Mouse (Mus musculus): ENCODE data around the gene Cbl. TPM values are rescaled to one million over a fixed set of nuclear protein-coding genes. Genes with fewer than 3 reads are reported as not detected.
A peak's percentile ranks its signal among the peaks of the same experiment; 100 is the strongest.

Gene Cbl
- total and polyA plus RNA-seq, 3 experiments = 20.3 to 137 (median 25.5) TPM

DNA sequence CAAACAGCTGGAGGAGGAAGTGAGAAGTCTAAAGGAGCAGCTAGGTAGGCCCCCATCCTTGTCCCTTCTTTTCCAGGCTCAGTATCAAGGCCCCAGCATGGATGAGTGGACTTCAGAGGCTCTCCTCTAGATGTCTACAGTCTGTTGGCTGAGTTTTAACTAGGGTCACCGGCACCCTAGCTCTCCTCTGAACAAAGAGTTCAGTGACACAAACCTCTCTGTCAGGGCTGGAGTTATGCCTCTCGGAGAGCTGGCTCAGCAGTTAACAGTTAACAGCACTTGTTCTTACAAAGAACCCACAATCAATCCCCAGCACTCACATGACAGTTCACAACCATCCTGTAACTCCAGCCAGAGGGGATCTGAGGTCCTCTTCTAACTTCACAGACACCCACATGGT, 9.8 kb upstream of the Cbl start:
- no peak for DNase-seq (ENCODE audit: low spot score)
- no peak for TF ChIP-seq POLR2AphosphoS5 (IDR thresholded peaks at IDR 0.05; ENCODE audit: insufficient replicate concordance, low read depth, low read length)

DNA sequence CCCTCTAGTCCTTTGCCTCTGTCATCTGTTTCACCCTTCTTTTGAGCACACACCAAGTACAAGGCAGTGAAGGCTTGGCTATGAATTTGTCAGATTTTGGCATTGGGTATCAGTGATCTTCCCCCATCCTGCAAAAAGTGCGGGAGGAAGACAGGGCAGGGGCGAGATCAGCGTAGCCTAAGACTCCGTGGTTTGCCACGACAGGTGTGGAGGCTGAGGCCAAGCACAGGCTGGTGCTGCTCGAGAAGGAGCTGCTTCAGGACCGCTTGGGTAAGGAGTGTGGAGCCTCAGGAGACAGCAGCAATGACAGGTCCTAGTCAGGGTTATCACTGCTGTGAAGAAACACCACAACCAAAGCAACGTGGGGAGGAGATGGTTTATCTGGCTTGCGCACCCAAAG, 7.6 kb upstream of the Cbl start:
- ATAC-seq (ENCODE audit: extremely low read depth, insufficient number of reproducible peaks, low FRiP score, poor library complexity, severe bottlenecking) = no peak
- peaks cover 40% of the 10 kb centered on the region for H3K27me3 ChIP-seq (ENCODE audit: insufficient read depth, low read length)
- no peaks in the 10 kb centered on the region for H3K36me3 ChIP-seq (replicated peaks)
- H3K9me3 ChIP-seq (replicated peaks) = no peaks in the 10 kb centered on the region
- H3K4me3 ChIP-seq (ENCODE audit: low read depth, low read length) = no peak overlapping the region
- no peak for TF ChIP-seq GATA1 (IDR thresholded peaks at IDR 0.05; ENCODE audit: borderline replicate concordance, low read length)
- no peak for TF ChIP-seq GATA2 (IDR thresholded peaks at IDR 0.05; ENCODE audit: borderline replicate concordance, low read depth, low read length)
- no peak for TF ChIP-seq TAL1 (conservative IDR thresholded peaks at IDR 0.05; ENCODE audit: low read depth, low read length)
- TF ChIP-seq CTCF (IDR thresholded peaks at IDR 0.05; ENCODE audit: low read depth, low read length) = no peak
- no peak for TF ChIP-seq POLR2AphosphoS5 (IDR thresholded peaks at IDR 0.05; ENCODE audit: insufficient replicate concordance, low read depth, low read length)
- H3K4me1 ChIP-seq (ENCODE audit: insufficient read depth, low read depth, low read length) = peaks cover 19% of the 10 kb centered on the region
- DNase-seq (ENCODE audit: low spot score) = no peak

More for the DNA sequence above, 9.8 kb upstream of the Cbl start:
- ATAC-seq (ENCODE audit: extremely low read depth, insufficient number of reproducible peaks, low FRiP score, poor library complexity, severe bottlenecking) = no peak
- Histone ChIP-seq H3K4me1 (ENCODE audit: insufficient read depth, low read depth, low read length) (peaks cover 13% of the 10 kb centered on the region), H3K36me3 (replicated peaks) (no peaks in the 10 kb centered on the region), H3K4me3 (ENCODE audit: low read depth, low read length) (no peak overlapping the region), H3K27me3 (ENCODE audit: insufficient read depth, low read length) (peaks cover 60% of the 10 kb centered on the region), H3K9me3 (replicated peaks) (no peaks in the 10 kb centered on the region)

DNA sequence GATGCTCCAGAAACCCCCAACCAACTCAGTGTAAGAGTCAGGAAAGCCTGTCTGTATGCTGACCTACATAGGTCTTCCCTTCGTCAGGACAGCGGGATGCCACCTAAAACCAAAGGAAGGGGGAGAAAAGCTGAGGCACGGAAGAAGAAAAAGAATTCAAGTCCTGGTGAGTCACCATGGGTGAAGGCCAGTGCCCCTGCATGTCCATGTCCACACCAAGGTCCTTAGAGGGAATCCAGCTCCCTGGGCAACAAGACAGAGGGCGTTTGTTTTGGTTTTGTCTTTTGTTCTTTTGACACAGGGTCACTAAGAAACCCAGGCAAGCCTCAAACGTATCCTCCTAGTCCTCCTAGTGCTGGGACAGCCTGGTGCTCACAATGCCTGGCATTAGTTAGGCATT, 7.1 kb upstream of the Cbl start:
- TF ChIP-seq GATA1 (IDR thresholded peaks at IDR 0.05; ENCODE audit: borderline replicate concordance, low read length) (no peak), POLR2AphosphoS5 (IDR thresholded peaks at IDR 0.05; ENCODE audit: insufficient replicate concordance, low read depth, low read length) (no peak), CTCF (IDR thresholded peaks at IDR 0.05; ENCODE audit: low read depth, low read length) (no peak), TAL1 (conservative IDR thresholded peaks at IDR 0.05; ENCODE audit: low read depth, low read length) (no peak), GATA2 (IDR thresholded peaks at IDR 0.05; ENCODE audit: borderline replicate concordance, low read depth, low read length) (no peak)
- Histone ChIP-seq H3K4me3 (ENCODE audit: low read depth, low read length) (no peak overlapping the region), H3K36me3 (replicated peaks) (no peaks in the 10 kb centered on the region), H3K9me3 (replicated peaks) (no peaks in the 10 kb centered on the region), H3K27me3 (ENCODE audit: insufficient read depth, low read length) (peaks cover 35% of the 10 kb centered on the region), H3K4me1 (ENCODE audit: insufficient read depth, low read depth, low read length) (peaks cover 21% of the 10 kb centered on the region)
- DNase-seq (ENCODE audit: low spot score) = no peak
- no peak for ATAC-seq (ENCODE audit: extremely low read depth, insufficient number of reproducible peaks, low FRiP score, poor library complexity, severe bottlenecking)

DNA sequence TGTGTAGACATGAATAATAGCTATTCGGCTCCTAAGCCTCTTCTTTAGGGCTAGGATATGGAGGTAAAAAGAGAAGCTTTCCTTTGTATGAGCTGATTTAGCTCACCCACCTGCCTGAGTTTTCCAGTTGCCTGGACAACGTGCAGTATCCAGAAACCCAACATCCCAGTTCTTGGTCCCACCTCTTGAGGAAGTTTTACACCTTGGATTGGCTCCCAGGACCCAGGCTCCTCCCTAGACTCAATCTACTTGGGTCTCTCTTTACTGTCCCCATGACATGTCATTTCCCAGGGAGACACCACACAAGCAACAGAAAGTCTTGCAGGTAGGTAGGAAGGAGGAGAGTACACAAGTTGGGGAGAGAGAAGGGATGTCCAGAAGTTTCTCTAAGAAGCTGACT, 6.5 kb upstream of the Cbl start, which contains the start of gene Ccdc153:
Gene Ccdc153, plus strand, starts transcription at position 278 of the 400 bp plus-strand sequence.
- Histone ChIP-seq H3K4me1 (ENCODE audit: insufficient read depth, low read depth, low read length) (peaks cover 24% of the 10 kb centered on the region), H3K36me3 (replicated peaks) (no peaks in the 10 kb centered on the region), H3K9me3 (replicated peaks) (no peaks in the 10 kb centered on the region), H3K27me3 (ENCODE audit: insufficient read depth, low read length) (peaks cover 31% of the 10 kb centered on the region), H3K4me3 (ENCODE audit: low read depth, low read length) (no peak within 1 kb of the TSS)
- TF ChIP-seq TAL1 (conservative IDR thresholded peaks at IDR 0.05; ENCODE audit: low read depth, low read length) = no peak
- TF ChIP-seq GATA2 (IDR thresholded peaks at IDR 0.05; ENCODE audit: borderline replicate concordance, low read depth, low read length) = no peak
- TF ChIP-seq CTCF (IDR thresholded peaks at IDR 0.05; ENCODE audit: low read depth, low read length) = no peak
- TF ChIP-seq GATA1 (IDR thresholded peaks at IDR 0.05; ENCODE audit: borderline replicate concordance, low read length) = no peak
- TF ChIP-seq POLR2AphosphoS5 (IDR thresholded peaks at IDR 0.05; ENCODE audit: insufficient replicate concordance, low read depth, low read length) = no peak
- ATAC-seq (ENCODE audit: extremely low read depth, insufficient number of reproducible peaks, low FRiP score, poor library complexity, severe bottlenecking) (no peak), DNase-seq (ENCODE audit: low spot score) (no peak)

DNA sequence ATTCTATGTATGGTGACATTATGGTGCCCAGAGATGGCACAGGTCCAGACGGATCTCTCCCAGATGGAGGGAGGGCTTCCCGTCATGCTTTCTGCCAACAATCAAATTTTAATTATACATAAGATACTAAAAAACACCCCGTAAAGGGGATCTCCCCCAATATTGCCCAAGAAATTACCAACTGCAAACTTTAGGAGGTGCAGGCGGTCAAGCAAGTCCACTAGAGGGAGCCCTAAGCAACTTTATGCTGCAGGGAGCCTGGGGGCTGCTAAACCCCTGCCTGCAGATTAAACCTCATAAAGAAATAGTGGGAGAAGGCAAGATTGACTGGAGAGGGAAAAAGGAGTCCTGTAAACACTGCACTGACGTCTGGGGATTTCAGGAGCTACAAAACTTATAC, 5.6 kb upstream of the Cbl start:
- H3K4me3 ChIP-seq (ENCODE audit: low read depth, low read length) = no peak overlapping the region
- peaks cover 31% of the 10 kb centered on the region for H3K27me3 ChIP-seq (ENCODE audit: insufficient read depth, low read length)
- TF ChIP-seq CTCF (IDR thresholded peaks at IDR 0.05; ENCODE audit: low read depth, low read length) (peak; percentile 51; the same call in 1 of the 2 replicates), TAL1 (conservative IDR thresholded peaks at IDR 0.05; ENCODE audit: low read depth, low read length) (no peak)
- no peaks in the 10 kb centered on the region for H3K9me3 ChIP-seq (replicated peaks)
- H3K36me3 ChIP-seq (replicated peaks) = no peaks in the 10 kb centered on the region
- H3K4me1 ChIP-seq (ENCODE audit: insufficient read depth, low read depth, low read length) = peaks cover 25% of the 10 kb centered on the region
- DNase-seq (ENCODE audit: low spot score) = peak; percentile 43
- ATAC-seq (ENCODE audit: extremely low read depth, insufficient number of reproducible peaks, low FRiP score, poor library complexity, severe bottlenecking) = no peak

DNA sequence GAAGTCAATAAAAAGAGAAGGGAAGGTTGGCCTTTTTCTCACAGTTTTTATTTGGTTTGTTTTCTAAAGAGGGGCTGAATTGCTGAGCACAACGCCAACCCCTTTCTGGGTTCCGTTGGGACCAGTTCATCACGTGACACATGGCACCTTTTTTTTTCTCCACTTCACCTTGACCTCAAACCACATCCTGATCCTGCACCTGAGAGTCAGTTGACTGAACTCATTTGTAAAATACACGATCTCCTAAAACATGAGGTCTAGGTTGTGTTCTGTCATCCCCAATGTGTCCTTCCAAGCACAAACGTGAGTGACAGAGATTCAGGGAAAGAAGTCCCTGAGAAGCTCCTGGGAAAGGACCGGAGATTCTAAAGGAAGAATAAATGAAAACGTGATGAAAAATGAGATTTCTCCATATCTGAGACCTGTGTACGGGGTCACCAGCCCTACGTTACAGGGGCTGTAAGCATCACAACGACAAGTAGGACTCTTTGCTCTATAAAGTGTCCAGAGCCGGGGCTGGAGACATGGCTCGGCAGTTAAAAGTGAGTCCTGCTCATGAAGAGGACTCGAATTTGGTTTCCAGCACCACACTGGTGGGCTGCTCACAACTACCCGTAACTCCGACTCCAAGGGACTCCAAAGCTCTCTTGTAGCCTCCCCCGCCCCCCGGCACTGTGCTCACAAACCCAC, 4.8 kb upstream of the Cbl start:
- ATAC-seq (ENCODE audit: extremely low read depth, insufficient number of reproducible peaks, low FRiP score, poor library complexity, severe bottlenecking) (no peak), DNase-seq (ENCODE audit: low spot score) (no peak)
- Histone ChIP-seq H3K4me1 (ENCODE audit: insufficient read depth, low read depth, low read length) (peaks cover 26% of the 10 kb centered on the region), H3K4me3 (ENCODE audit: low read depth, low read length) (no peak overlapping the region), H3K9me3 (replicated peaks) (no peaks in the 10 kb centered on the region), H3K27me3 (ENCODE audit: insufficient read depth, low read length) (peaks cover 31% of the 10 kb centered on the region), H3K36me3 (replicated peaks) (no peaks in the 10 kb centered on the region)
- TF ChIP-seq CTCF (IDR thresholded peaks at IDR 0.05; ENCODE audit: low read depth, low read length) (no peak), GATA1 (IDR thresholded peaks at IDR 0.05; ENCODE audit: borderline replicate concordance, low read length) (no peak), POLR2AphosphoS5 (IDR thresholded peaks at IDR 0.05; ENCODE audit: insufficient replicate concordance, low read depth, low read length) (no peak), GATA2 (IDR thresholded peaks at IDR 0.05; ENCODE audit: borderline replicate concordance, low read depth, low read length) (no peak), TAL1 (conservative IDR thresholded peaks at IDR 0.05; ENCODE audit: low read depth, low read length) (no peak)
